Mouse (Mus musculus): ENCODE measurements at regions not wholly inside any gene's neighbourhood (a gene's known extent, or its start where the extent isn't known, plus 50 kb on each side); places are given as distances from the start of the nearest gene placed in this dataset.

DNA sequence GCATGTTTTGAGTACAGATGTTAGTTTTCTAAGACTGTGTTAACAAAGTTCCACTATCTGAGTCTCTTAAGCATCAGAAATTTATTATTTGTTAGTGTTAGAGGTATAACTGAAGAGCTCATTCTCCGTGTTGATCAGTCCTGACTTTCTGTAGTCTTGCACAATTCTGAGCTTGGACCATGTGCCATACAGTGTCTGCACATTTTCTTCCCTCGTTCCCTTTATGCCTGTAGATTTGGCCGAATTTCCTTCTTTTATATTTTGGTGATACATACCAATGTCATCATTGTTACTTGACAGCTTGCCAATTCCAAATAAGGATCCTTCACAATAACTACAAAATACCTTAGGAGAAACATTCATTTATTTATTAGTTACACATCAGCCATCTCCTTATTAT, 877.1 kb upstream of the 1700009N14Rik start:
- peak in 1 of 2 experiments; percentile 1 for DNase-seq (ENCODE audit: low spot score in 2 of 2)

DNA sequence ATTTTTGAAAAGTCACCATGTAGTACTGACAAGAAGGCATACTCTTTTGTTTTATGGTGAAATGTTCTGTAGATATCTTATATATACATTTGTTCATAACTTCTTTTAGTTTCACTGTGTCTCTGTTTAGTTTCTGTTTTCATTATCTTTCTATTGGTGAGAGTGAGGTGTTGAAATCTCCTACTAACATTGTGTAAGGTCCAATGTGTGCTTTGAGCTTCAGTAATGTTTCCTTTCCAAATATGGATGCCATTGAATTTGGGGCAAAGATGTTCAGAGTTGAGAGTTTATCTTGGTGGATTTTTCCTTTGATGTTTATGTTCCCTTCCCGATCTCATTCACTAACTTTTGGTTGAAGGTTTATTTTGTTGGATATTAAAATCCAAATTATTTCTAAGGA, 859.7 kb upstream of the 1700009N14Rik start:
- no peak for DNase-seq (ENCODE audit: low spot score in 2 of 2)
